Mouse (Mus musculus) forebrain, embryonic 16.5 days (tissue): ENCODE measurements around the gene Kazn. TPM values are rescaled to one million over a fixed set of nuclear protein-coding genes. Genes with fewer than 3 reads are reported as not detected.

ENCODE experiments used
- ATAC-seq: fragments of 200-750 bp; cut with Nextera tagmentation; 2 replicates; pipeline ENCODE4 v1.8.0; 2017; ENCODE audit warnings: mild to moderate bottlenecking, moderate library complexity
- H3K27ac ChIP-seq: fragments of 300-500 bp; sonication (generic); 2 replicates; pipeline ENCODE4 v1.5.1; 2014; ENCODE audit warnings: low read length, control low read depth
- H3K27me3 ChIP-seq: fragments of 300-500 bp; sonication (generic); replicated peaks from 2 replicates; pipeline ENCODE4 v1.6.1; 2014; ENCODE audit warnings: low read length; ENCODE audit not compliant: control insufficient read depth, insufficient read depth
- H3K36me3 ChIP-seq: fragments of 300-500 bp; sonication (generic); 2 replicates; pipeline ENCODE4 v1.6.1; 2014; ENCODE audit not compliant: control insufficient read depth, insufficient read depth
- H3K4me1 ChIP-seq: fragments of 300-500 bp; sonication (generic); replicated peaks from 2 replicates; pipeline ENCODE4 v1.6.1; 2014; ENCODE audit warnings: low read length; ENCODE audit not compliant: control insufficient read depth, insufficient read depth
- H3K4me2 ChIP-seq: fragments of 300-500 bp; sonication (generic); 2 replicates; pipeline ENCODE4 v1.6.1; 2014; ENCODE audit warnings: mild to moderate bottlenecking, low read length, control low read depth
- H3K4me3 ChIP-seq: fragments of 300-500 bp; sonication (generic); replicated peaks from 2 replicates; pipeline ENCODE4 v1.5.1; 2014; ENCODE audit warnings: mild to moderate bottlenecking, low read length, control low read depth
- H3K9ac ChIP-seq: fragments of 300-500 bp; sonication (generic); replicated peaks from 2 replicates; pipeline ENCODE4 v1.6.1; 2014; ENCODE audit warnings: low read depth, low read length, control low read depth
- H3K9me3 ChIP-seq: fragments of 300-500 bp; sonication (generic); 2 replicates; pipeline ENCODE4 v1.6.1; 2016; ENCODE audit warnings: low read length; ENCODE audit not compliant: control insufficient read depth
- WGBS: fragments of 180-500 bp; shearing (Covaris S2); extraction: QIAGEN DNeasy Blood & Tissue Kit; methylation state at CpG from one replicate; pipeline ENCODE4 v1.1.7; 2014; 5-methylcytosine and 5-hydroxymethylcytosine counted together
- polyA plus RNA-seq: library from polyadenylated mRNA; unstranded; fragments of >200 nt; fragmentation: Nextera tagmentation; extraction: Ambion mirVana; gene quantifications from 2 replicates; pipeline ENCODE4 v1.2.1, GENCODE M21; 2015

Kazn gene
- polyA plus RNA-seq, 1 experiment from 2014 or later: 27.6 TPM

DNA sequence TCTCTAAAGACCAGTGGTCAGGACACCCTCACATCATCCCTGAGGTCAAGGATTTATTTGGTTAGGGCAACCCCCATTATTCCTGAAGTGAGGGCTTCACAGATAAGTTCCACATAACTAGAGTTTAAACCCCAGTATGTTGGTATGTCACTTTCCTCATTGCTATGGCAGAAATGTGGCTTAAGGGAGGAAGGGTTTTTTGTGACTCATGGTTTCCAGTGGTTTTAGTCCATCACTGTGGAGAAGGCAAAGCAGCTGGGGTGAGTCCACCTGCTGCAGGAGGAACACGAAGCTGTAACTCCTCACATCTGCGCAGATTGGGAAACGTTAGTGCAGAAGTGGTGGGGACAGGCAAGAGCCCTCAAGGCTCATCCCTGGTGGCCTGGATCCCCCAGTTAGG lies 62.5 kb downstream of the Kazn start:
- H3K27ac ChIP-seq: no peak overlapping the region
- 92% methylated on average over 3 of the region's 3 CpGs for WGBS
- ATAC-seq: no peak

DNA sequence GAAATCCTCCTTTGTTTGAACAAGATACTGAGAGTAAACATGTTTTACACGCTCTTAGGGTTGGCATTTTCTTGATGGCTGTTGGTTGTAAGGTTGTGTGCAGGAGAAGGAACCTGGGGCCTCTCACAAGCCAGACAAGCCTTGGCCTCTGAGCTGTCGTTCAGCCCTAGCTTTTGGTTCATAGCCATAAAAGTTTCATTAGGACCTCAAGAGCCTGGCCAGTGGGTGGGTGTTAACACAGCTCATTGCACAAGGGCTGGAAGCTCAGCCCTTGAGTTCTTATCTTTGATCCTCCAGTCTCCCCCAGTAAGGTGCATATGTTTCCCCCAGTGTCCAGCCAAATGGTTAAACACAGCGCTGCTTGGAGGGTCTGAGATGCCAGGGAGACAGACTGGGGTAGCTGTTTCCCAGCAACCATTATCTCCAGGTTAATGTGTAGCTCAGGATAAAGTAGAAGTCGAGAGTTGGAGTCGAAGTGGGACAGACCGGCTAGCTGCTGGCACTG lies 65.2 kb downstream of the Kazn start:
- WGBS: 52% methylated on average over 6 of the region's 6 CpGs
- Histone ChIP-seq H3K27me3 (no peaks in the 10 kb centered on the region), H3K9ac (no peak overlapping the region), H3K9me3 (no peaks in the 10 kb centered on the region), H3K4me2 (no peak overlapping the region), H3K4me3 (no peak overlapping the region), H3K4me1 (peaks cover 13% of the 10 kb centered on the region; the same call in 1 of the 2 replicates), H3K36me3 (no peaks in the 10 kb centered on the region), H3K27ac (no peak overlapping the region)
- no peak for ATAC-seq

More for the DNA sequence above, 62.5 kb downstream of the Kazn start:
- Histone ChIP-seq H3K4me1 (peaks cover 28% of the 10 kb centered on the region), H3K27me3 (no peaks in the 10 kb centered on the region), H3K4me2 (no peak overlapping the region), H3K9ac (no peak overlapping the region), H3K4me3 (no peak overlapping the region), H3K9me3 (no peaks in the 10 kb centered on the region), H3K36me3 (no peaks in the 10 kb centered on the region)

DNA sequence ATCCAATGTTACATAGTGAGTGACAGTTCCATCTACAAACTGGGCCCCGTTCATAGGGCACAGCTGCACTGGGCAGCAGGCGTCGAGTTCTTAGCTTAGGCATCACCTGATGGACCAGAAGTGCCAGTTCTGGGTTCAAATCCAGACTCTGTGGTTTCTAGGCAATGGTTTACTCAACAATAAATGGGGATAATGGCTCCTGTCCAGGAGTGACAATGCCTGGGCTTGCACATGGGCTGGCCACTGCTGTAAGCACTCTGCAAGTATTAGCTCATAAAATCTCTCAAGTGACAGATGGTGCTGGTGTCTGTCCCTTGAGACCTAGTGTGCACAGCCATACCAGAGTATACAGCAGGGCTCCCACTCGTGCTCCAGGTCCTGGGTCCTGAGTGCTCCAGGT lies 66.3 kb downstream of the Kazn start:
- Histone ChIP-seq H3K27me3 (no peaks in the 10 kb centered on the region), H3K4me1 (peaks cover 13% of the 10 kb centered on the region; the same call in 1 of the 2 replicates), H3K27ac (no peak overlapping the region), H3K9ac (no peak overlapping the region), H3K4me3 (no peak overlapping the region), H3K4me2 (no peak overlapping the region), H3K36me3 (no peaks in the 10 kb centered on the region), H3K9me3 (no peaks in the 10 kb centered on the region)
- 0 out of 2 replicates have a peak, but pooled peaks have one; percentile 17 for ATAC-seq
- WGBS: 86% methylated on average over 4 of the region's 4 CpGs

DNA sequence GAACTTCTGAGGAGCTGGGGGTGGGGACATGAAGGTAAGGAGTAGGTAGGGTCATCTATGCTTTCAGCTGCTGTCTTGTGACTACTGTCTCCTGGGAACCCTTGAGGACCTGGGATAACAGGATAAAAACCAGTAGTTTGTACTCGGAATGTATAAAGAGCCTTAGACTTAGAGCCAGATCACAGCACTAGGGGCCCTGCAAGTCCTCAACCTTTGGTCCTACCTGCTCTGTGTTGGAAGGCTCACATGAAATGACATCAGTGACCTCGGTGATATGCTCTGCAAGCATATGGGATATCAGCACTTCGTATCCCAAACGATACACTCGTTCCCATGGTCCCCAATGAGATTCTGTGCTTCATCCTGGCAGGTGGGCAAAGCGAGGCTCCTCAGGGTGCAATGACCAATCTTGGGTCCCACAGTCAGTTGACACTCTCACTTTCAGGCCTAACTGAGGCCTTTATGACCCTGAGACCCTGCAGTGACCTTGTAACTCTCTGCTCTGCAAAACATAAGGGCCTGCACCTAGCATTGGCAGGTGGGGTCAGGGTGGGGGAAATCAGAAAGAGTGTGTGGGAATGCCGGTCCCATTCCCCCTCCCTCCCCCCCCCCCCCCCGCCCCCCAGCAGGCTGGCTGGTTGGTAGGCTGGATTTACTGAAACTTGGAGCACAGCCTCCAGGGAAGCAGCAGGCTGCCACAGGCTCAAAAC lies 67.3 kb downstream of the Kazn start:
- Histone ChIP-seq H3K4me1 (peaks cover 13% of the 10 kb centered on the region; the same call in 1 of the 2 replicates), H3K27me3 (no peaks in the 10 kb centered on the region), H3K36me3 (no peaks in the 10 kb centered on the region), H3K9me3 (no peaks in the 10 kb centered on the region), H3K27ac (no peak overlapping the region), H3K4me3 (no peak overlapping the region), H3K9ac (no peak overlapping the region), H3K4me2 (no peak overlapping the region)
- 61% methylated on average over 8 of the region's 8 CpGs for WGBS
- no peak for ATAC-seq

DNA sequence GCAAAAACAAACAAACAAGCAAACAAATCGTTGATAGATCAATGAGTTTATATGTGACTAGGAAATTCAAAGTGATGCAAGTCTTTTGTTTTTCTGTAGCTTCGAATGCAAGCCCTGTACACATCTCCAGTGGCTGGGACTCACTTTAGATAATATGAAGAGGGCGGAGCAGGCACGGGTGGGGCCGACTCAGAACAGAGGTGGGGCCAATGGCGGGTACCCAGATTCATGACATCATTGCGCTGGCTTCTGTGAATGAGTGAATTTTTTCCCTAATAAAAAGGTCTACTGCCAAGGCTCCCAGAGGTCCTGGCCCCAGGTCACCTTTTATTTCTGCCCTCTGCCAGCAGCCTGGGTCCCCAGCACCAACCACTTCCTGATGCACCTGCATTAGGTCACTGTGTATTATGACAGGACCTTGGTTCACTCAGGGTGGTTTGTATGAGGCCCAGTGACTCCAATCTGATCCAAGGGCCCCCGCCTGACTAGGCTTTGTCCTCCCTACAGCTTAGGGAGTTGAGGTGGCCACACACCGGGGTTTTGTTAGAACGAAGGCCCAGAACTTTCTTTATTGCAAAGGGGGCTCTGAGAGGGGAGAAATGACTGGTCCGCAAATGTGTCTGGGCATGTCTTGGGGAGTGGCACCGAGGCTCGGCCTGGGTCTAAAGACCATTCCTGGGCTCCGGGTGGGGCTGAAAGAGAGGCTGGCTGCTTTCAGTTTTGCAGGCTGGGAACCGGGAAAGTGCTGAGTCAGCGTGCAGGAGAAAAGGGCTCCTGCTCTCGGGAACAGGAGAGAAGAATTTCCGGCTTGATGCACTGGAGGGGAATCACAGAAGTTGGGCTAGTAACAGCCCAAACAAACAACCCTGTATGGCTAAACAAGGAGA lies 68.1 kb downstream of the Kazn start:
- ATAC-seq: no peak
- Histone ChIP-seq H3K9ac (no peak overlapping the region), H3K4me3 (no peak overlapping the region), H3K27ac (no peak overlapping the region), H3K4me2 (no peak overlapping the region), H3K27me3 (no peaks in the 10 kb centered on the region), H3K4me1 (peaks cover 18% of the 10 kb centered on the region; the same call in 1 of the 2 replicates), H3K36me3 (no peaks in the 10 kb centered on the region), H3K9me3 (no peaks in the 10 kb centered on the region)
- WGBS: 51% methylated on average over 18 of the region's 18 CpGs

DNA sequence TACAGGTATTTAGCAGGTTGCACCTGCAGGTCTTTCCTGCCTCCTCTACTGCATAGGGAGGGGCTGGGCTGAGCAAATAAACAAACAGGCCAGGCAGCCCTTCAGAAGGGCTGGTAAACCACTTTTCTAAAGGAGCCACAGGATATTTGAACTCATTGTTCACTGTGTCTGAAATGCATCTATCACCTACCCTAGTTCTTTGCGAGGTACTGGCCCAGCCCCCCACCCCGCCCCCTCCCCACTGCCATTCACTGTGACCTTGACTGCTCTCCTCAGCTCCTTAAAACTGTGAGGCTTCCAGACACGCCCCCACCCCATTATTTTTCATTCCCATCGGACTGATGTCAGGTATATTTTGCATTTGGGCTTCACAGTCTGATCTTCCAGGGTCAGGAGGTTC lies 69.6 kb downstream of the Kazn start:
- Histone ChIP-seq H3K36me3 (no peaks in the 10 kb centered on the region), H3K9ac (no peak overlapping the region), H3K9me3 (no peaks in the 10 kb centered on the region), H3K4me2 (no peak overlapping the region), H3K4me3 (no peak overlapping the region), H3K4me1 (peaks cover 20% of the 10 kb centered on the region; the same call in 1 of the 2 replicates), H3K27me3 (no peaks in the 10 kb centered on the region), H3K27ac (no peak overlapping the region)
- no peak for ATAC-seq
- WGBS: 67% methylated on average over 4 of the region's 4 CpGs

DNA sequence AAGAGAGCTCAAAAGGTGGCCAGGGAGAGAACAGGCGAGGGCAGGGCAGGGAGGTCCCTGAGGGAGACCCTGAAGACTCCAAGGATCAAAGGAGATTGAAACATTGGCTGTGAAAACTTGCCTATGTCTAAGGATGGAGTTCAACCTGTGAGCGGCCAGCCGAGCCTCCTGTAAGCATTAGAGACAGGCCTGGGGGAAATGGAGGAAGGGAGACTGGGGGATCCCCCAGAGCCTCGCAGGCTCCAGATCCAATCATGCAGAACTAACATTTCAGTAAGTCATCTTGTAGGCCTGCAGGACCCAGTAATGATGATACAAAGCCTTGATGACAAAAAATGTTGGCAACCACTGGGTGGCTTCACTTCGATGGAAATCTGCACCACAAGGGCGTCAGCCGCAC lies 70.8 kb downstream of the Kazn start:
- Histone ChIP-seq H3K4me2 (no peak overlapping the region), H3K27me3 (no peaks in the 10 kb centered on the region), H3K36me3 (no peaks in the 10 kb centered on the region), H3K9me3 (no peaks in the 10 kb centered on the region), H3K27ac (no peak overlapping the region), H3K9ac (no peak overlapping the region), H3K4me1 (peaks cover 17% of the 10 kb centered on the region; the same call in 1 of the 2 replicates), H3K4me3 (no peak overlapping the region)
- WGBS: 83% methylated on average over 7 of the region's 7 CpGs
- no peak for ATAC-seq

DNA sequence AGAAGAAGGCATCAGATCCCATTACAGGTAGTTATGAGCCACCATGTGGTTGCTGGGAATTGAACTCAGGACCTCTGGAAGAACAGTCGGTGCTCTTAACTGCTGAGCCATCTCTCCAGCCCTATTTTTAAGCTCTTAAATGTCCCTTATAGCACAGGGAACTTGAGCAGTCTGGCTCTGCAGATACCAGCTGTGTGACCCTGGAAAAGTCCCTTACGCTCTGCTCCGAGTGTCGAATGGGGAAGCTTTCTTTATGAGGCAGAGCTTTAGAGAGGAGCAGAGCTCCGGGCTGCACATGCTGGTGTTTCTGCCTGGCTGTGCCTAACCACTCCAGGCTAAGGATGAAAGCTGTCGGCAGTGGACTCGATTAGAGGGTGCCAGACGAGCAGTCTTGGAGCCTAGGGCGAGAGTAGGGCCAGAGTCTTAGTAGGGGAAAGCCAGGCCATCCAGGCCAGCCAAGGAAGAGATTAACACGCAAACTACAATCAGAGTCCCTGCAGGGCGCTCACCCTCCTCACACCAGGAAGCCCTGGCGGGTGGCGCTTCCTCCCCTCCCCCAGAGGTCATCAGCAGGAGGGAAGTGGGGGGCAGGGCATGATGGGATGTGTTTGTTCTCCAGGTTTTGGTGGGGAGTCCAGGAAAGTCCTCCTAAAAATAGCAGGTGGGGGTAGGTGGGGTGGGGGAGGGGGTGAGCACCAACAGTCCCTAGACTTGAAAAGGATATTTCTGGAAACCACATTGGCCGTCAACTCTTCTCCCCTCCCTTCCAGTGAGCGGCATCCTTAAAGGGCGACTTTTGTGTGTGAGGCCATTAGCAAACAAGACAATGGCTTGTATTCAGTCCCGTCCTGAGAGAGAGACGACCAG lies 73.1 kb downstream of the Kazn start:
- no peak for ATAC-seq
- Histone ChIP-seq H3K27ac (no peak overlapping the region), H3K9ac (no peak overlapping the region)

More for the DNA sequence above, 73.1 kb downstream of the Kazn start:
- no peaks in the 10 kb centered on the region for H3K27me3 ChIP-seq
- H3K4me1 ChIP-seq: peaks cover 8% of the 10 kb centered on the region; the same call in 1 of the 2 replicates
- no peaks in the 10 kb centered on the region; the same call in 1 of the 2 replicates for H3K36me3 ChIP-seq
- 18% methylated on average over 18 of the region's 18 CpGs for WGBS
- H3K9me3 ChIP-seq: peaks cover 2% of the 10 kb centered on the region; the same call in 1 of the 2 replicates
- H3K4me2 ChIP-seq: no peak overlapping the region
- no peak overlapping the region for H3K4me3 ChIP-seq
